Mouse (Mus musculus) ovary, adult 2 months (tissue): Measurements from ENCODE around the gene Prnp. TPM values are rescaled to one million over a fixed set of nuclear protein-coding genes. Genes with fewer than 3 reads are reported as not detected.

Experiments
- polyA plus RNA-seq: library from polyadenylated mRNA; depleted of rRNA; stranded (reverse); fragments of >200 nt; gene quantifications from 2 replicates; pipeline ENCODE4 v1.2.3, GENCODE M21; 2012; rRNA removed

The Prnp gene
- polyA plus RNA-seq = 68.3 and 72.8 TPM in 2 replicates

DNA sequence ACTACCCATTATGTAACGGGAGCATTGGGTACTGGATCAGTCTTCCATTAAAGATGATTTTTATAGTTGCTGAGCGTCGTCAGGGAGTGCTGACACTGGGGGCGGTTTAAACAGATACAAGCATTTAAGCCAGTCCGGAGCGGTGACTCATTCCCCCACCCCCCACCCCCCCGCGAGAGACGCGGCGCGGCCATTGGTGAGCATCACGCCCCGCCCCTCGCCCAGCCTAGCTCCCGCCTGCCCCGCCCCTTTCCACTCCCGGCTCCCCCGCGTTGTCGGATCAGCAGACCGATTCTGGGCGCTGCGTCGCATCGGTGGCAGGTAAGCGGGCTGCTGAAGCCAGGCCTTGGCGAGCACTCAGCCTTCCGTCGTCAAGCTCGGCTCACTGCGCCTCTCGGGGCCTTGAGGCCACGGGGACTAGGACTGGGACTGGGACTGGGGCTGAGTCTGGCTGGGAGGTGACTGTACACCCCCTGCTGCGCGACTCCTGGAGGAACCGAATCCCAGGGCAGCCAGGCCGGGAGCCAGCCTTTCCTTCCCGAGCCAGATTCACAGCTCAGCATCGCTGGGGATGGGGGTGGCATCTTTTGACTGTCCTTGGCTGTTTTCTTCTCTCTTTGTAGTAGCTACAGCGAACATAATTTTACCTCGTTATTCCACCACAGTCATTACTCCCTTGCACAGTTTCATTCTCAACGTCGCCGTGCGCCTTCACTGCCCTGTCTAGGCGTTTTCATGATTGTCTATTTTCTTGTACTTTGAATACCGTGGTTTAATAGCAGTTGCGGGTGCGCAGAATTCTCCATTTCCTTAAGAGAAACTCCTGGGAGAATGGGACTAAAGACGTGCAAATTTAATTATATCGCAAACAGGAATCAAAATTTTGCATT is at the start of gene Prnp, which contains the start of gene Prn:
Prnp (plus strand) TSS at position 246 of the 890 bp plus-strand sequence.
Prn (plus strand) TSS at position 275 of the 890 bp plus-strand sequence.

DNA sequence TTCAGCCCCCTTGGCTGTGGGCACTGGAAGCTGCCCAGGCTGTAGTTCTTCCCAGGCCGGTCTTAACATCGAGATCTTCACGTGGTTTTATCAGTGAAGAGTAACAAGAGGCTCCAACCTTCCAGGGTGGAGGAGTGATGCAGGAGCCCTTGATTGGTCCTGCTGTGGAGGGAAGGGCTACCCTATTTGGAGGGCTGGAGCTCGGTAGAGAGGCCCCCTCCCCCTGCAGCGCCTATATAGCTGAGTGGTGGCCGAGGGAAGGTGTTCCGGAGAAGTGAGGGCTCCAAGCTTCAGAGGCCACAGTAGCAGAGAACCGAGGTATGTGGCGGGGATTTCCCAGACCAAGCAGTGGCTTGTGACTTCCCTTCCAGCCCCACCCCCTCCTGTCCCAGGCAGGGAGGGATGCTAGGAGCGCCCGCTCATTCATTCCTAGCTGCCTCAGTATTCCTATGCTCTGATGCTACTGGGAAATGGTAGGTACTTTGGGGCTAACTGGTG is 40.9 kb downstream of the Prnp start, which contains the start of gene Prnd:
Prnd (plus strand) TSS at position 264 of the 498 bp plus-strand sequence.

Other genes starting within 250 kb of the Prnp start
- gene Erv3, start 50.2 kb upstream of the Prnp start, polyA plus RNA-seq = not detected in 2 replicates
- not detected in 2 replicates for gene Prn, start within 50 bp of the Prnp start, polyA plus RNA-seq
- 2.8 and 3.9 TPM in 2 replicates for gene Prnd, start 40.9 kb downstream of the Prnp start, polyA plus RNA-seq
- gene Rassf2, start 120.3 kb downstream of the Prnp start, polyA plus RNA-seq = 41.6 and 51.1 TPM in 2 replicates
- gene Slc23a2, start 235.2 kb downstream of the Prnp start, polyA plus RNA-seq = 64.7 and 66.0 TPM in 2 replicates